Mouse (Mus musculus) CD4-positive, CD25-positive, alpha-beta regulatory T cell (primary cell): ENCODE results near the gene 2410141K09Rik. TPM values are rescaled to one million over a fixed set of nuclear protein-coding genes. Genes with fewer than 3 reads are reported as not detected.

Experiments used
- polyA plus RNA-seq: library from polyadenylated mRNA; unstranded; fragments of 100-300 nt; shearing (Covaris generic); gene quantifications from one replicate; pipeline ENCODE4 v1.2.1, GENCODE M21; 2017

2410141K09Rik gene
- polyA plus RNA-seq: not detected

DNA sequence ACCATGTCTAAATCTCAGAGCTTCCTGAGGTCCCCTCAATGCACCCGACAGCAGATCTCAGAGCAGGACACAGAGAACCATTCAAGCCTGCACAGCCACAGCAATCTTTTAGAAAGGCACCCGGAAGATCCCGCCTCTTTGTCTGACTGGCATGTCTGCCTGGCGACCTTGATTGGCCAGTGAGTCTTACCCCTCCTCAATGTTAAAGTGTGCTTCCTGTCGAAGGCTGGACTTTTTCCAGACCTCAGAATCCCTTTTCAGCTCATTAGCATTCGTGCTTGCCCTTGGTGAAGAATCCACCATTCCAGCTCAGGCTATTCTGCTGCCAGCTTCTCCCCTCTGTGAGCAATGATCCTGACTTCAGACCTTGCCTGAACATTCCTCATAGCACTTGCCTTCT, at the start of gene 2410141K09Rik:
2410141K09Rik (minus strand) TSS at position 101 of the 400 bp plus-strand sequence.

Other genes with a start within 250 kb of the 2410141K09Rik start
- gene Gm10772, start 213.5 kb downstream of the 2410141K09Rik start, polyA plus RNA-seq: not detected